Mouse (Mus musculus): Measurements from ENCODE around the gene Arel1.

DNA sequence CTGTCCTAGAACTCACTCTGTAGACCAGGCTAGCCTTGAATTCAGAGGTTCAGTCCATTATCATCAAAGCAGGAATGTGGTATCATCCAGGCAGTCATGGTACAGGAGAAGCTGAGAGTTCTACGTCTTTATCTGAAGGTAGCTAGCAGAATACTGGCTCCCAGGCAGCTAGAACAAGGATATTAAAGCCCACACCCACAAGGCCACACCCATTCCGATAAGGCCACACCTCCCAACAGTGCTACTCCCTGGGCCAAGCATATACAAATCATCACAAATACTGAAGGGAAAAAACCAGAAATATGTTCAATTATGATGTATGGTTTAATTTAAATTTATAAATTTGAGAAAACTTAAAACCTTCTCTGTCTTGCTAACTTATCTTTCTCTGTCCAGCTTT, 41.5 kb upstream of the Arel1 start:
- TF ChIP-seq CTCF (IDR thresholded peaks at IDR 0.05; ENCODE audit: extremely low read depth, insufficient read depth, low read length), result no peak
- TF ChIP-seq POLR2A (IDR thresholded peaks at IDR 0.05; ENCODE audit: extremely low read depth, insufficient read depth, low read length), result no peak

Measured in cortical plate, adult 2 months (tissue).